Mouse (Mus musculus) neural tube, embryonic 10.5 days (tissue): ENCODE measurements around the gene Atg7.

Source experiments
- DNase-seq: peaks from one replicate; pipeline ENCODE4 v3.0.0-alpha.2; 2017; ENCODE audit warnings: low spot score; ENCODE audit errors: extremely low spot score

The Atg7 gene

GRCm38 (mm10) chr6:114781415-114782240, 138.7 kb downstream of the Atg7 start:
- DNase-seq: no peak

- no peak for DNase-seq
These were observed 139.6 kb downstream of the Atg7 start for GRCm38 (mm10) chr6:114782486-114782885.

- no peak for DNase-seq
These were observed 143.6 kb downstream of the Atg7 start for GRCm38 (mm10) chr6:114786461-114786860.

GRCm38 (mm10) chr6:114787606-114788005, 144.7 kb downstream of the Atg7 start:
- no peak for DNase-seq

- DNase-seq: no peak
These were observed 145.8 kb downstream of the Atg7 start for GRCm38 (mm10) chr6:114788663-114789062.

GRCm38 (mm10) chr6:114790084-114790483, 147.2 kb downstream of the Atg7 start:
- no peak for DNase-seq

- DNase-seq: no peak
These were observed 148.0 kb downstream of the Atg7 start for GRCm38 (mm10) chr6:114790902-114791301.

GRCm38 (mm10) chr6:114791846-114792245, 148.9 kb downstream of the Atg7 start:
- no peak for DNase-seq

GRCm38 (mm10) chr6:114794706-114795105, 151.8 kb downstream of the Atg7 start:
- DNase-seq: no peak

GRCm38 (mm10) chr6:114795706-114796325, 152.9 kb downstream of the Atg7 start:
- DNase-seq: no peak

- no peak for DNase-seq
These were observed 155.0 kb downstream of the Atg7 start for GRCm38 (mm10) chr6:114797901-114798300.

- DNase-seq: no peak
These were observed 155.8 kb downstream of the Atg7 start for GRCm38 (mm10) chr6:114798715-114799114.

- no peak for DNase-seq
These were observed 157.5 kb downstream of the Atg7 start for GRCm38 (mm10) chr6:114800291-114800965.

- peak; percentile 36 for DNase-seq
These were observed 161.1 kb downstream of the Atg7 start for GRCm38 (mm10) chr6:114803915-114804535.

- DNase-seq: no peak
These were observed 162.0 kb downstream of the Atg7 start for GRCm38 (mm10) chr6:114804866-114805265.

- no peak for DNase-seq
These were observed 163.0 kb downstream of the Atg7 start for GRCm38 (mm10) chr6:114805927-114806326.

GRCm38 (mm10) chr6:114807474-114807873, 164.6 kb downstream of the Atg7 start:
- DNase-seq: no peak

- no peak for DNase-seq
These were observed 165.9 kb downstream of the Atg7 start for GRCm38 (mm10) chr6:114808654-114809430.

- no peak for DNase-seq
These were observed 166.5 kb downstream of the Atg7 start for GRCm38 (mm10) chr6:114809431-114809811.

- DNase-seq: no peak
These were observed 169.4 kb downstream of the Atg7 start for GRCm38 (mm10) chr6:114812322-114812721.

- DNase-seq: no peak
These were observed 169.9 kb downstream of the Atg7 start for GRCm38 (mm10) chr6:114812779-114813178.
